Mouse (Mus musculus): ENCODE data around the gene Zbtb14.

DNA sequence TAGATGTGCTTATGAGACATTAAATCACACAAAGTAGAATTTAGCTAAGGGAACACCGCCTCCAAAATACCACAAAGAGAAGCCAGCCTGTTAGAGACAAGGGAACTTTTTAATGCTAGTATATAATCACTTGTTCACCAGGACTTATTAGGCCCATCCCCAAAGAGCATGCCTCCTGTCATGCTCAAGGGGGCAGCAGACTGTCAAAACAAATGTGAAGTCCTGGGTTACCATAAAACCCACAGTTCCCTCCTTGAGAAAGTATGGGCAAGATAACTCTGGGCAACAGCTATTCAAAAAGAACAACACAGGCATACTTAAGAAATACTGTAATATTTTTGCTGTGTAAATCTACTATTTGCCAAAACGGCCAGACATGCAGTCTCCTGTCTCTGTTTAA, 18.3 kb downstream of the Zbtb14 start:
- TF ChIP-seq CTCF (IDR thresholded peaks at IDR 0.05; ENCODE audit: borderline replicate concordance, insufficient read depth, low read depth, low read length) (no peak), POLR2A (IDR thresholded peaks at IDR 0.05; ENCODE audit: borderline replicate concordance, insufficient read depth, low read length) (no peak)

Data from cerebellum, adult 2 months (tissue).